Mouse (Mus musculus): ENCODE results near the gene Vmn1r129.
"Not testable (repeated sequence)": the region's sequence is repeated elsewhere in the genome, so short reads cannot be mapped to it uniquely, and the experiment has no call there.

Vmn1r129 gene

DNA sequence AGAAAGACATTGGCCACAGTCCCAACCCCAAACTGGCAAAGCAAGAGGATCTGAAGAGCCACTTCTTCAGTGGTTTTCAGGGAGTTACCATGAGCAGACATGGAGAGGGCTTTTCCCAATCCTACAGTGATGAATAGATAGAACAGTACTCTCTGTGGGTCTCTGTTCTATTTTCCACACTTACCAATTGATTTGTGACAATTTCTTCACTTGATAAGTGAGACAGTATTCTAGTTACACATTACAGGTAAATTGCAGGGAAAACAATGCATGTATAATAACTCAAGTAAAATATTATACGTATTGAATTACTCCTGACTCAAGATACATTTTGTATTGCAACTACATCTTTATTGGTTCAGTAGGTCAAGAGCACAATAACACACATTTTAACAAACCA lies at the start of gene Vmn1r129:
TSS of gene Vmn1r129 (minus strand) at position 101 of the 400 bp plus-strand sequence.
- not testable (repeated sequence) for DNase-seq

DNA sequence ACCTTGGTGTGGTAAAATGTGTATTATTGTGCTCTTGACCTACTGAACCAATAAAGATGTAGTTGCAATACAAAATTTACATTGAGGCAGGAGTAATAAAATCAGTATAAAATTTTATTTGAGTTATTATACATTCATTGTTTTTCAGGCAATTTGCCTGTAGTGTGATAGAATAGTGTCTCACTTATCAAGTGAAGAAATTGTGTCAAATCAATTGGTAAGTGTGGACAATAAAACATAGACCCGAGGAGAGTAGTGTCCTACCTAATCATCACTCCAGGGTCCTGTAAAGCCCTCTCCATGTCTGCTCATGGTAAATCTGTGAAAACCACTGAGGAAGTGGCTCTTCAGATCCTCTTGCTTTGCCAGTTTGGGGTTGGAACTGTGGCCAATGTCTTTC lies 12.0 kb downstream of the Vmn1r129 start, which contains the start of gene Vmn1r128:
TSS of gene Vmn1r128 (plus strand) at position 301 of the 400 bp plus-strand sequence.
- not testable (repeated sequence) for DNase-seq

DNA sequence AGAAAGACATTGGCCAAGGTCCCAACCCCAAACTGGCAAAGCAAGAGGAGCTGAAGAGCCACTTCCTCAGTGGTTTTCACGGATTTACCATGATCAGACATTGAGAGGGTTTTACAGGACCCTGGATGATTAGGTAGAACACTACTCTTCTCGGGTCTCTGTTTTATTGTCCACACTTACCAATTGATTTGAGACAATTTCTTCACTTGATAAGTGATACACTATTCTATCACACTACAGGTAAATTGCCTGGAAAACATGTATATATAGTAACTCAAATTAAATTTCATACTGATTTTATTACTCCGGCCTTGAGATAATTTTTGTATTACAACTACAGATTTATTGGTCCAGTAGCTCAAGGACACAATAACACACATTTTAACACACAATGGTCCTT lies 41.3 kb downstream of the Vmn1r129 start, which contains the start of gene Vmn1r127:
TSS of gene Vmn1r127 (minus strand) at position 101 of the 400 bp plus-strand sequence.
- not testable (repeated sequence) for DNase-seq

All from cerebellum, postnatal 14 days (tissue).